Mouse (Mus musculus): ENCODE results near the gene Ppm1m.

The Ppm1m gene

DNA sequence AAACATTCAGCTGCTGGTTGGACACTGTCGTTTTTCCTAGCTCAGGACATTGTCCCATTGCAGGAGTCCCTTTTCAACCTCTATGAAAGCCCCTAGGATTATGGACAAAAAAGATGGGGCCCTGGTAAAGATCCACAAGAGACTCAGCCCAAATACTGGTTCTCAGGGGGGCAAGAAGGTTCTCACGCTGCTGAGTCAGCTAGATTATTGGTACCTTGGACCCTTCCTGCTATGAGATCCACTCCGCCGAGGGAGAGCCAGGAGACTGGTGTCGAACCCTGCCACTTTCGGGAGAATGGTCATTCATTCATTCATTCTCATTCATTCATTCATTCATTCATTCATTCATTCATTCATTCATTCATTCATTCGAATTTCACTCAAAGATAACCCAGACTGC, 17.4 kb upstream of the Ppm1m start:
- DNase-seq, result no peak

DNA sequence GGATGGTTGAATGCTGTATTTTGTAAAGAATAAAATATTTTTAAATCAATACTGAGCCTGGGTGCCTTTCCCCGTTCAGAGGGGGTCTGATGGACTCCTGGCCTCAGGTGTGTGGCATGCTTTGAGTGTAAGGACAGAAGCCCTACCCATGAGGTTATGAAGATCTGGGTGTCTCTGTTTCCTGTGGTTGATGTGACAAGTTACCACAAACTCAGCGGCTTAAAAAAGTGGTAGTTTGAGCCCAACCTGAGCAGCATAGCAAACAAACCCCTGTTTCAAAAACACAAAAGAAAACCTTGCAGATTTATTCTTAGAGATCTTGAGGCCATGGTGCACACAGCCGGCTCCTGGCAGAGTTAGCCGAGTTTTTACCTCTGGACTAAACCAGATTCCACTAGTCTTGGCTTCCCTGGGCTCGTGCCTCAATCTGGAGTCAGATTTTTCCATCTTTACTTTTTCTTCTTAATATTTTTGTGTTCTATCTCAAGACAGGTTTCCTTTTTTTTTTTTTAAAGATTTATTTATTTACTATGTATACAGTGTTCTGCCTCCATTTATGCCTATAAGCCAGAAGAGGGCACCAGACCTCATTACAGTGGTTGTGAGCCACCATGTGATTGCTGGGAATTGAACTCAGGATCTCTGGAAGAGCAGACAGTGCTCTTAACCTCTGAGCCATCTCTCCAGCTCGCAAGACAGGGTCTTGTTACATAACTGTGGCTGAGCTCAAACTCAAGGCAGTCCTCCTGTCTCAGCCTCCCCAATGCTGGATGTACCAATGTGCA, 16.0 kb upstream of the Ppm1m start:
- DNase-seq, result no peak

- DNase-seq, result no peak
Measured at GRCm38 (mm10) chr9:106212594-106212981, 13.0 kb upstream of the Ppm1m start.

DNA sequence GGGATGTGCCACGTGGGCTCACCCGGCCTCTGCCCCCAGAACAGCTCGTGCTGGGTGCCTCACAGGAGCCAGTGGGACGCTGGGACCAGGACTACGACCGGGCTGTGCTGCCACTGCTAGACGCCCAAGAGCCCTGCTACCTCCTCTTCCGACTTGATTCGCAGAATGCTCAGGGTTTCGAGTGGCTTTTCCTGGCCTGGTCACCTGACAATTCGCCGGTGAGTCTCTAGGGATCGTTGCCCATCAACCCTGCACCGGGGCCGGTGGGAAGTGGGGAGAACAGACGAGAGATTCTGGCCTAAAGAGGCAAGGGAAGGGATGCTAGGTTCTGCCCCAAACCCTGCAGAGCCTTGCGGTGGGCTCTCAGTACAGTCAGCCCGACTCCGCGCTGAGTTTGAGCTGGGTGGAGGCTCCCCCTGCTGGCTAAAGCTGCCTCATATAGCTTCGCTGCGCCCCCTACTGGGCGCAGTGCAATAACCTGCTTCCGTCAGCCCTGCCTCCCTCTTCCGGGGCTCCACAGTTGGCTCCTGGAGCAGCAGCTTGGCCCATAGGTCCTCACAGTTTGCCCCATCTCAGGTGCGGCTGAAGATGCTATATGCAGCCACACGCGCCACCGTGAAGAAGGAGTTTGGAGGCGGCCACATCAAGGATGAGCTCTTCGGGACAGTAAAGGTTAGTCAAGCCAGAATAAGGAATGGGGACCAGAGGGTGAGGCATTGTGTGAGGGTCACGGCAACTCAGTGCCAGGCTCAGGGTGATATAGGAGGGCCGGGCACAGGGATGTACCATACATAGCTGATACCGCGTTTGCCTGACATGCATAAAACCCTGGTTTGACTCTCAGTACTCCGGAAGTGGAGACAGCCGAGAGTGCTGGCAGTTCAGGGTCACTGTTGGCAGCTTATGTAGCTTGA, 12.4 kb upstream of the Ppm1m start:
- peak; percentile 95 for DNase-seq

DNA sequence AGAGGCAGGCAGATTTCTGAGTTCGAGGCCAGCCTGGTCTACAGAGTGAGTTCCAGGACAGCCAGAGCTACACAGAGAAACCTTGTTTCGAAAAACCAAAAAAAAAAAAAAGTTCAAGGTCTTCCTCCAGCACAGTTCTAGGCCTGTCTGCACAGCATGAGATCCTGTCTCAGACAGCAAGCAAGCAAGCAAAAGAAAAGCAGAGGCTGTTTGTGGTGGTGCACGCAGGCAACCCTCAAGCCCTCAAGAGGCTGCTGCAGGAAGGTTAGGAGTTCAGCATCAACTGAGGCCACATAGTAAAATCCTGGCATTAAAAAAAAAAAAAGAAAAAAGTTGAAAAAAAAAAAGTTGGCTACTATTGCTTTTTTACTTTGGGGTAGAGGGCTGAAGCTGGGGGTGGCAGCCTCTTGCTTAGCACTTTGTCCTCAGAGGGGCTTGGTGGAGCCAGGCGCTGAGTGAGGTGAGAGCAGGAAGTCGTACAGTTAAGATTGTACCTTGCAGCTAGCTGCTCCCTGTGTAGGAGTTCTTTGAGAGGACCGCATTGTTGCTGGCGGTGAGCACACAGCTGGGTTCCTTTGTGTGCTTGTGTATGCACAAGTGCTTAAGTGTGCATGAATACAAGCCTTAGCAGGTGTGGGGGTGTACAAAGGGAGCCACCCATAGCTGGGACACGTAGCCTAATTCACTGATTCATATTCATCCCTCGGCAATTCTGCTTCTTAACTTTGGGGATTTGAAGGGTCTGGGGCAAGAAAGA, 11.5 kb upstream of the Ppm1m start:
- DNase-seq, result no peak

DNA sequence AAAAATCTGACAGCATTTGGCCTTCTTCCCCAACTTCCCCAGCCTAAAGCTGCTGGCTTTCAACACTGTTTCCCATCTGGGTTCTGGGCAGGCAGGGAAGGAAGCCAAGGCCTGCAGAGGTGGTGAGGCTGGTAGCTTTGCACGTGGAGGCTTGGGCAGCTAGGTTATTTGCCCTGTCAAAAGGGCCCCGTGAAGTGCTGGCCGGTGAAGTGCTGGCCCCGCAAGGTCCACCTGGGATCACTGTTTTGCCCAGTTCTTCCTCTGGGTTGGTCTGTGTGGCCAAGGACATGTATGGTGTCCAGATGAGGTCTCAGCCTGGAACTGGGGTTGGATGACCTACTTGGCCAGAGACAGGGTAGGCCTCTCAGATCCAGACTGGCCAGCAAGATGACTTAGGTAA, 10.4 kb upstream of the Ppm1m start:
- no peak for DNase-seq

DNA sequence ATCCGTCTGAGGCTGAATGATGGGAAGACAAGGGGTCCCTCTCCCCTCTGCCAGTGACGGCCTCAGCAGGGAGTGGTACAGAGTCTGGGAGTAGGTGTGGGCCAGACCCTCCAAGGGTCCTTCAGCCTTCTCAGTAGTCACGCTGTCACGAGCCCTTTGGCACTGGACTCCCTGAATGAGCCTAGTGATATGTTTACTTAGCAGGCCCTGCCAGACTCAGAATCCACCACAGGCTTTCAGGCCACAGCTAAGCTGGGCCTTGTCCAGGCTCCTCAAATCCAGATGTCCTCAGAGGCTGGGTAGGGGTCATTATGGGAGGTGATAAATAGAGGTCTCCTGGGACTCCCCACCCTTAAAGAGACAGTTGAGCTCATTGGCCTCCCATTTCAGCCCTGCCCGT, 8.6 kb upstream of the Ppm1m start:
- DNase-seq, result no peak

- no peak for DNase-seq
Measured at GRCm38 (mm10) chr9:106206515-106206914, 7.0 kb upstream of the Ppm1m start.

DNA sequence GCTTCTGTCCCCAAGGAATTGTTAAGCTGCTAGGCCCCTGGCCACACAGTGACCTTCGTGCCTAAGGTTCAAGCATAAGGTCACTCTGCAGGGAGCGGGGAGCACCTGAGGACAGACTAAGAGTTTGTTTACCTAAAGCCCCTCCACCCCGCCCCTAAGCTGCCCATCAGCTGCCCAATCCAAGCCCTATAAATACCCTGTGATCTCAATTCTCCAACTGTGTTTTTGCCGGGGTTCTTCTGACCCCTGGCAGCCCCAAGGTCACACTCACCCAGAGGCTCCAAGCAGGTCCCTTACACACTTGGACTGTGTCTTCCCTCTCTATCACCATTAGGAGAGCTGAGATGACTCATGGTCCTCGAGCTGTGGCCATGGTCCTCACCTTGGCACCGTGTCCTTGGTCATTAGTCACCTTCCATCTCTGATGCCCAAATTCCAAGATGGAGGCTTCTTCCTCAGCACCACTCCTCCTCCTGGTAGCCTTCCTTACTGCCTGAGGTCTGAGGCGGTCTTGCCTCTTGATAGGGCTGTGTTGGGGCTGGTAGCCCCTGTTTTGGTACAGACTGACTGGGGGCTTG, 6.3 kb upstream of the Ppm1m start:
- DNase-seq, result no peak

DNA sequence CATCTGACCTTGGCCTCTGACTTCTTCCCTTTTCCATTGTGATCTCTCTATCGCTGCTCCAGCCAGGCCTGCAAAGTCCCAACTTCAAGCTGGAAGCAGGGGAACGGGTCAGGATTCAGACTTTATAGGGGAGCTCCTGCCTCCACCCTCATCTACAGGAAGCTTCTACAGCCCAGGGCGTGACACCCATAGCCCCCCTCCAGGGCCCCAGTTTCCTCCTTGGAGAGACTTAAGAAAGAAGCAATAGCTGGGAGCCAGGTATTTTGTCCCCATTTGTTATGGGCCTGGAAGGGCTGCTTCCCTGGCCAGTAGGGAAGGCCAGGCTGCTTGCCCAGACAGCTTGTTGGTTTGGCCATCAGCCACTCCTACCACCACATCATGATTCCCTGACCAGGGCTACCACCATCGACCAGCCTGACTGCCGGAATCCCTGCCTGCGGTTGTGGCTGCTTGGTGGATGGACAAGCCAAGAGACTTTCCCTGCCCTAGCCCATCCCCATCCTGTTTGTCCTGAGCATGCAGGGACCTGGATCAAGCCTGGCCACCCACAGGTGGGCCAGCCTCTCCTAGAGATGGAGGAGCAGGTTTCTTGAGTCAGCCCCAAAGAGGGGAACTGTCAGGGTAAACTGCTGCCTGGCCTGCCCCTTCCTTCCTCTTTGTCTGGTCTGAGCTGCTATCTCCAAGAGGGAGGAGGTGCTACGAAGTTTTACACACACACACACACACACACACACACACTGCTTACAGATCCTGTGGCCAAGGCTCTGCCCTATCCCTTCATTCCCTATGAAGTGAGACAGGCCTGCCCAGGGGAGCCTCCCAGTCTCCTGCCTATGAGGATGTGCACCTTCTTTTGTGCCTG, 4.7 kb upstream of the Ppm1m start:
- no peak for DNase-seq

DNA sequence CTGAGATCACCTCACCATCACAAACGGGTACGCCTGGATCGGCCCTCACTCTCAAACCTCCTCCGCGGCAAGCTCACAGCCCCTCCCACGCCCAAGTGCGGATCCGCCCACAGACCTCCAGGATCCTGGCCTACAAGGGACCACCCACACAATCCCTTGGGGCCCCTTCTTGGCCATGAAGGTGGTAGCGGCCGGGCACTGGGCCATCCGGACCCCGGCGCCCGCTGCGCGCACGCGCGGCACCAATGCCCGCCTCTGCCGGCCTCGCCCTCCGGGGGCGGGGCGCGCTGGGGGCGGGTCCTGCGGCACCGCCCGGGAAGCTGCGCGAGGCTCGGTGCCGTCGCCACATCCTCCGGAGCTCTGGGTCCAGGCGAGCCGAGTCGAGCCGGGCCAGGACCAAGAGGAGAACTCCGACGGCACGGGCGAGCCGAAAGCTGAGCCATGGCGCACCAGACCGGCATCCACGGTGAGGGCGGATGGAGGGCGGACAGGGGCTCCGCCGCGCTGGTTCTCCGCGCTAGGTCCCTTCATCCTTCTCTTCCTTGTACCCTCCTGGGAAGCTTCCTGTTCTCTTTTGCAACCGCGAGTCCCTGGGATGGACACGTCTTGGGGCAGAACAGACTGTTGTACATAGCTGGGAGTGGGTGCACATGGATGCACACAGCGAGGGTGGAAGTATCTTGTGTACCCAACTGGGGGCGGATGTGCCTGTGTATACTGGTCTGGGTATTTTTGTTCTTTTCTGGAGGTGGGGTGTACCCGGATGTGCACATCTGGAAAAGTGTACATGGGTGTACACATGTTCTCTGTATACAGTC, 3.5 kb upstream of the Ppm1m start, which contains the start of gene Twf2:
Twf2 (plus strand) TSS at position 290 of the 818 bp plus-strand sequence.
- peak; percentile 89 for DNase-seq

DNA sequence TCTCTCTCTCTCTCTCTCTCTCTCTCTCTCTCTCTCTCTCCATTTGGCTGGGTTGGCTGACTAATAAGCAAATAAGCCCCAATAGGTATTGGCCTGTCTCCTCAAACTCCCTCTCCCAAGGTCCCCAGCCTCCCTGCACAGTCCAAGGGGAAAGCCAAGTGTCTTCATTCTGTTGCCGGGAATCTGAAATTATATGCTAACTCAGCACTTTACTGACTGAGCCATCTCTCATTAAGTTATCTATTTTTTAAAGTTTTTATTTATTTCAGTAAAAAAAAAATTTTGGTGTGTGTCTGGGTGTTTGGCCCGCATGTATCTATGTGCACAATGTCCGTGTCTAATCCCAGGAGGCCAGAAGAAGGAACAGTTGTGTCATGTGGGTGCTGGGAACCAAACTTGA, 2.3 kb upstream of the Ppm1m start:
- DNase-seq, result no peak

DNA sequence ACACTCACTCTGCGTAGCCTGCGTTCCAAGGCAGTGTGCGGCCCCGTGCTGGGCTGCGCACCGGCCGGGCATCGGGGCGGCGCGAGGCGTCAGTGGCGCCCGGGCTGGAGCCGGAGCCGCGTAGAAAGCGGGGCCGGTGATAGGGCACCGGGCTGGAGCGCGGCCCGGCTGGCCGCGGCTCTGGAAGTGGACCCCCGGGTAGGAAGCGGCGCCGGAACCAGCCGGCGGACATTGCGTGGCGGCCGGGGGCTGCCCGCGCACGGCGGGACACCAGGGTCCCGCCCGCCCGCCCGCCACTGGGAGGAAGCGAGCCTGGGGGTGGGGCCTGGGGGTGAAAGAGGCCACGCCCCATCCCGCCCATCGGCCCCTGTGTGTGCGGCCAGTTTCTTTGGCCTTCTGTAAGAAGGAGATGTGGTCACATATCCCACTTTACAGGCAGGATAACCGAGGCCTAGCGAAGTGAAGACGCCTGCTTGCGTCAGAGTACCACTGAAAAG, 536 bp downstream of the Ppm1m start:
- DNase-seq, result peak; percentile 53

DNA sequence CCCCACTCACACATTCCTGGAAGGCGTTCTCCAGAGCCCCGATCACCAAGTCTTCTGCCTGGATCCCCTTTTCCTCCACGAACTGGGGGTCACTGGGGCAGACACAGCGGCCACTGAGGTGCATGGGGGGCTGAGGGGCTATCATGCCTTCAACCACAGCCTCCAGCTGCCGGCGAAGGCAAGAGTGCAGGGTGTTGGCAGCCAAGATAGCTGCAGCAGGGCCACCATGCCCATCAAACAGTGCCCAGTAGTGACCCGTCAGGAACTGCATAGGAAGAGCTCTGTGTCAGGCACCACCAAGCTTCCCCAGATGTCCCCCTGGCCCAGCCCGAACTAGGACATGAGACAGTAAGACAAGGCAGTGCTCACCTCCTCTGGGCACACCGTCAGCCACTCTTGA, 1.8 kb downstream of the Ppm1m start:
- DNase-seq, result no peak

DNA sequence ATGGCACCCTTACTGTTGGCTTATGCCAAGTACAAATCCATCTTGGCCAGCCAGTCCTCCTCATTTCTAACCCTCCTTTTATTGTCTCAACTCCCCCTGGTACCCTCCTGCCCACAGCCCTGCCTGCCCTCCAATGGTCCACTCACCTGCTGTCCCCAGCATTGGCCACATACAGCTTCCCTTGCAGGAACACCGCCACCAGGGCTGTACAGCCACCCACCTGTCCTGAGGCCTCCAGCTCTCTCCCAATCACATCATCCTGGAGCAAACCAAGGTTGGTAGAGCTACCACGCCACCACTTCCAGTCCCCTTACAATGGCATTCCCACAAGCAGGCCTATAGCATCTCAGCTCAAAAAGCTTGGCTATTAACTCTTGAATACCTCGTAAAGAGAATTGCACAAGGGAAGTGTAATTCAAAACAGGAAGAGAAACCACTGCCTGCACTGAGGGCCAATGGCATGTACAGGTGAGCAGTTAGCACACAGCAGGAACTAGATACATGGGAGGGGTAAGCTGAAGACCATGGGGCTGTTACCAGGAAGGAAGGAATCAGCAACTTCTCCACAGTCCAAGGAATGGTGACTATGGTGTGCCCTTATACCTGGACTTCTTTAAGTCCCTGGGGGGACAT, 2.3 kb downstream of the Ppm1m start:
- no peak for DNase-seq

GRCm38 (mm10) chr9:106195693-106196092, 3.9 kb downstream of the Ppm1m start:
- DNase-seq, result no peak

DNA sequence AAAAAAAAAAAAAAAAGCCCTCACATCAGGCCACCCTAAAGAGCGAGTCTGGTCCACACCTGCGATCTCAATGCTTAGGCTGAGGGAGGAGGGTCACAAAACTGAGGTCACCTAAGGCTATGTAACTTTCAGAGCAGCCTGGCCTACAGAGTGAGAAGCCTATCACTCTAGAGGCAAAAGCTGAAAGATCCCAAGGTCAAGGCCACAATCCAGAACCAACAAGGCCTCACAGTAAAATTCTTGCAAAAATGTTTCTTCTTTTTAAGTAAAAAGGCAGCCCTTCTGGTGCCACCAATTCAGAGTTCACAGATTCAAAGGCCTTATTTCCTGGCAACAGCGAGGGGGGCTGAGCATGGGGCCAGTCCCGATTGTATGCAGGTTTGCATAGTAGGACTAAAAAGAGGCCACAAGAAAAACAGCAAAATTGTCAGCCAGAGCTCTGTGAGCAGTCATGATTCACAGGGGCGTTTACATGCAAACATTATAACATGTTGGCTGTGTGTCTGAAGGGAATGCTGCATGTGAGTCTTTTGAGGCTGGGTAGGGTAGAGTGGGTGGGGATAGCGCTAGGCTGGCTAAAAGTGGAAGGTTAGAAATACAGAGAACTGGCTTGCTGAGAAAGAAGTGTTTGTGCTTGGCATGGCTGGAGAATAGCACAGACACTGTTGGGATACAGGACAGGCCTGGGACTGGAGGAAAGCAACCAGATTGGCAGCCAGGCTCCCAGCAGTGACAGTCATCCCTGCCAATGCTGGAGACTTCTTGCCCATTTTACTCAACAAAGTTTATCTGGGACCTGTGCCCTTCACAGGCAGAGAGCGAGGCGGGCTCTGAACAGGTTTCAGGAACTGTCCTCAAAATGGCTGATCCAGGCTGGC, 5.4 kb downstream of the Ppm1m start:
- no peak for DNase-seq

GRCm38 (mm10) chr9:106192998-106193397, 6.5 kb downstream of the Ppm1m start:
- no peak for DNase-seq

DNA sequence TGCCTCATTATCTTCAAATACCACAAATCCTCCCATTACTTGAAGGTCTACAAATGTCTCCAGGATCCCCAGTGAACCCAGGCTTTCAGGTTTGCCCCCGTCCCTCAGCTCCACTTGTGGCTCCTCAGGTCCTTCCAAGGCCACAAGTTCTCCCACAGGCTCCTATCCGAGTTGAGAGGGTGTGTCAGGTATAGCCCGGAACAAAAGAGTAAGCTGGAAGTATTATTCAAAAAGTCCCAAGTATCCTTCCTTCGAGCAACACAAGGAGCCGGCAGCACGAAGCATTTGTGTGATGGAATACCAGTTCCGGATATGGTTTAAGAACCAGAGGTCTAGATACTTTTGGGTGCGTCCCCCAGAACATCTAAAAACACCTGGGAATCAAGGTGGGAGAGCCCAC, 7.5 kb downstream of the Ppm1m start:
- DNase-seq, result no peak
